Mouse (Mus musculus) kidney, adult 2 months (tissue): ENCODE results near the gene Tbcb.

Source experiments
- CTCF ChIP-seq: fragments of 200-500 bp; conservative IDR thresholded peaks from 2 replicates; pipeline ENCODE4 v1.5.1; 2011; ENCODE audit warnings: low read depth, mild to moderate bottlenecking, control low read depth, low read length, moderate library complexity, mixed read lengths; ENCODE audit not compliant: insufficient read depth, insufficient read length
- POLR2A ChIP-seq: fragments of 200-500 bp; IDR thresholded peaks from one replicate; pipeline ENCODE4 v1.6.1; 2011; ENCODE audit warnings: low read depth, low read length, control low read depth

DNA sequence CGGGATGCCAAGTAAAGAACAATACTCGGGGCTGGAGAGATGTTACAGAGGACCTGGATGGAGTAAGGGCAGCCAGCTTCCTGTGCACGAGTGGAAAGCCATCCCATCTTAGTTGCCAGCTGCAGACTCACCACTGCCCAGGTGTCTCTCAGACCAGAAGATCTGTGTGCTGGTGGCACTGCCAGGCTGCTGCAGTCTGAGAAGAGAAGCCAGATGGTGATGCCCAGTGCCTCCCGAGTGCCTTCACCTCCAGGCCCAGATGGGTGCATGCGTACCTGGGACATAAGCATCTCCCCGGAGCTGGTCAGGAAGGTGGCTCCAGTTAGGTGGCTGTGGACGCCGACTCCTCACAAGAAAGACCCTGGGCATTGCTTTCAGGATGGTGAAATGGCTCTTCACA, 3.0 kb upstream of the Tbcb start:
- no peak for TF ChIP-seq CTCF
- no peak for TF ChIP-seq POLR2A
